8 mouse cellular contexts compared by ENCODE assay signal in genomic region chr14:21252326-21252886, GRCm38 (mm10).
A peak's percentile ranks its signal among the peaks of the same experiment; 100 is the strongest.
DNase-seq lines count a peak whose midpoint lies in the region; ATAC-seq lines count a peak whose summit lies in the region.

No protein-coding gene starts in this region.

- WGBS in forebrain, embryonic 13.5 days: 1% methylated on average over 7 of the region's 7 CpGs

- peak; percentile 95 for ATAC-seq in forebrain, embryonic 13.5 days

- peaks cover 35% of the 10 kb centered on the region for H3K4me1 ChIP-seq in forebrain, embryonic 13.5 days

- peak overlapping the region; percentile 91 for H3K27ac ChIP-seq in forebrain, embryonic 13.5 days

- peak; percentile 8 for DNase-seq in ovary, adult 18-20 months (ENCODE audit: low spot score)
- no peak for DNase-seq in ovary, postnatal 10 days (ENCODE audit: low spot score)
- DNase-seq in kidney, adult 11 months: peak; percentile 73
- DNase-seq in left cerebral cortex, postnatal 25 days (ENCODE audit: low spot score in 2 of 2): peak; percentile 58 to 62
- DNase-seq in retina, adult 2 months (ENCODE audit: low read depth, low spot score): peak; percentile 16
- no peak for DNase-seq in gastrocnemius, adult 8-10 months (ENCODE audit: low spot score in 2 of 2)
- DNase-seq in gastrocnemius, adult 18-20 months (ENCODE audit: low spot score): no peak

- H3K36me3 ChIP-seq in forebrain, embryonic 13.5 days (ENCODE audit: poor library complexity, severe bottlenecking): no peaks in the 10 kb centered on the region

- H3K9me3 ChIP-seq in forebrain, embryonic 13.5 days (replicated peaks): no peaks in the 10 kb centered on the region

- no peaks in the 10 kb centered on the region for H3K27me3 ChIP-seq in forebrain, embryonic 13.5 days

- intact Hi-C loops in left cerebral cortex, postnatal 25 days (cut with DNase I): no loop called here

- H3K4me3 ChIP-seq in forebrain, embryonic 13.5 days: no peak overlapping the region

- H3K9ac ChIP-seq in forebrain, embryonic 13.5 days: no peak overlapping the region

- peak overlapping the region; percentile 14; the same call in 1 of the 2 replicates for H3K4me2 ChIP-seq in forebrain, embryonic 13.5 days

Comparison
In these comparisons a context has a peak if more than half of its experiments do, and no peak if none do; other contexts are left out.
1. DNase-seq: peak in ovary, adult 18-20 months (single experiment), kidney, adult 11 months (single experiment), left cerebral cortex, postnatal 25 days (2 of 2) and retina, adult 2 months (single experiment); none in ovary, postnatal 10 days (single experiment), gastrocnemius, adult 8-10 months (0 of 2) and gastrocnemius, adult 18-20 months (single experiment).